Mouse (Mus musculus) cerebral cortex, adult 2 months (tissue): ENCODE measurements around the gene Cemip2.

ENCODE experiments used
- WGBS: fragments of 180-500 bp; shearing (Covaris S2); methylation state at CpG from one replicate; pipeline ENCODE4 v1.1.7; 2018; 5-methylcytosine and 5-hydroxymethylcytosine counted together

Cemip2 gene

DNA sequence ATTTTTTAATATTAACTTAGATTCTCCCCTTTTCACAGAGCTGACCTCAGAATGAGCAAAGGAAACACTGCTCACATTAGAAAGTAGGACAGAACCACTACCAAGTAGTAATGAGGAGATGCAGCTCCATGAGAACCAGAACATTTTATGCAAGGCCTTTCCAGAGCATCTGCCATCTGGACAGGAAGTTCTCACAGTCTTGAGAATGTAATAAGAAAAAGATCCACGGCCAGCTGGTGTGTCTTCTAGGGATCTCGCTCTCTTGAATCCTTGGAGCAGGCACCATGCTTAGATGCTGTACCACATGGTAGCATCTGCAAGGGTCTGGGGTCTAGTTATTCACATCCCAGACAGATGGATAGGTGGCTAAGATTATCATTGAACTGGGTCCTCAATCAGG lies 90.3 kb downstream of the Cemip2 start:
- 58% methylated on average over 2 of the region's 2 CpGs for WGBS

DNA sequence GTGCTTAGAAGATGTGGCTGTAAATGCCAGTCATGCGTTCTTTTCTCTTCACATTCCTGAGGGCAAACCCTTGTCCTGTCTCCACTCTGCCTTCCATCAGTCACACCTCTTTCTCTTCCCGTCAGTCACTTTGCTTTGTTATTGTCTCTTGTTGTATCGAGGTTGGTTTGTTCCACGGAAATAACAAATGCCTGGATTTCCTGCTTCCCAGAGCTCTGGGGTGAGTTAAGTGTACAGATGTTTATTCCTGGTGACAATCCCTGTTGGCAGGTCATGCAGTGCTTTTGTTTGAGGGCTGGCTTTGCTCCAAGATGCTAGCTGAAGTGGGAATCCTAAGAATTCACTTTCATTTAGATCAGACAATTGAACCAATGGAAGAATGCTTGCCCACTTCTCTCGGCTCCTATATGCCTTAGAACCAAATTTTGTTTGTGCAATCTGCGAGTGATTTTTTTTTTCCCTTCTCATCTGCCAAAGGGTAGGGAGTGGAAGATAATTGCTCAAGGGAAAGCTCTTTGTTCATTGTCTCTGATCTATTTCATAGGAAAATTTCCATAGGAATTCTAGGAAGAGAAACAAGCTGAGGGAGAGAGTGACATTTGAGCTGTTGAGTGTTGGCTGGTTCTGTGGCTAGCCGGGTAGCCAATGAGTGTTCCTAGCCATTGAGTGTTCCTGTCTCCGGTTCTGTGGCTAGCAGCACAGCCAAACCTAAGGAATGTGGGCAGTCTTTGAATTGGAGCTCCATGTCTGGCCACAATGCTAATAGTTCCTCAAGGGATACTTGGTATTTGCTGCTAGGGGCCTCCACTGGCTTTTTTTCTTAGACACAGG lies 104.2 kb downstream of the Cemip2 start:
- WGBS = 54% methylated on average over 8 of the region's 8 CpGs

DNA sequence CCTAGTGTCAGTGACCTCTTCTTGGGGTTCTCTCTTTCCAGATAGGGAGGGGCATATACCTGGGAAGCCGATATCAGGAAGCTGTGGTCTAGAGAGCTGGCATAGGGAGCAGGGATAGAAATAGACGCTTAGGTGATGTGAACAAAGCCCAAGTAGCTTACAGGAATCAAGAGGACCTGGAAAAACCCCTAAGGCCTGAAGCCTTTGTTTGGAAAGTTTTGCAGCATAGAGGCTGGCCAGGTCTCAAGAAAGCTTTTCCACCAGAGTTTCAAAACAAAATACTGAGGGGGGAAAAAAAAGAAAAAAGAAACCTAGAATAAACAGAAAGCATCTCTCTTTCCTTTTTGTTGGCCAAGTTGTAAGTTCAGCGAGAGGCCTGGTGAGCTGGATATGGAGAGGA lies 104.9 kb downstream of the Cemip2 start:
- WGBS = 69% methylated on average over 3 of the region's 3 CpGs

DNA sequence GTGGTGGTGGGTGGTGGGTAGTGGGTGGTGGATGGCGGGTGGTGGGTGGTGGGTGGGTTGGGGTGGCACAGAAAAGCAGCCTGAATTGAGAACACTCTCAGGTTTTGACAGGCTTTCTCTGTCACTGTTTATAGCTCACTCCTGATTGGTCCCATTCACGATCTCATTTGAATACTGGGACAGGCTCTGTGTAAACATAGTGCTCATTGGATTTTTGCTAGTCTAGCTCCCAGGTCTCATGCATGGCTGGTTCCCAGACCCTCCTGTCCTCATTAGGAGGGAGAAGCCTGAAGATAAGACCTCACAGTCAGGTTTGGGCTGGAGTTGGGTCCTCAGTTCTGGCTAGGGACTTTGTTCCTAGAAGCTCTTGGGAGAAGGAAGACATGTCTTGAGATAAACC lies 105.8 kb downstream of the Cemip2 start:
- 57% methylated on average over 2 of the region's 2 CpGs for WGBS

DNA sequence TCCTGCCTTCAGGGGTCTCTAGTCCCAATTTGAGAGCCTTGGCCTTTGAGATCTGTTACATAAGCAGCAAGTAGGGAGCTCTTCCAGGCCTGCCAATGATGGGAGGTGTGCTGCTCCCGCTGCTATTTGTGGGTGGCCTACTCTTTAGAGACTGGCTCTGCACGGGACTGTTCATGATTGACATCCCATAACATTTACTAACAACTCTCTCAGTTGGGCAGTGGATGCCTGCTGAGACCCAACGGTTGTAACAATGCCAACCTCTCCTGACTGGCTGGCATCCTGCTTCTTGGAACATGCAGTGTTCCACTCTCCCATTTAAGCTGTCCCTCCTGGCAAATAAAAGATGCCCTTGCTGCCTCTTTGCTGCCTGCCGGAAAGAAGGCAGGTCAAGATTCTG lies 106.2 kb downstream of the Cemip2 start:
- 44% methylated on average over 4 of the region's 4 CpGs for WGBS

DNA sequence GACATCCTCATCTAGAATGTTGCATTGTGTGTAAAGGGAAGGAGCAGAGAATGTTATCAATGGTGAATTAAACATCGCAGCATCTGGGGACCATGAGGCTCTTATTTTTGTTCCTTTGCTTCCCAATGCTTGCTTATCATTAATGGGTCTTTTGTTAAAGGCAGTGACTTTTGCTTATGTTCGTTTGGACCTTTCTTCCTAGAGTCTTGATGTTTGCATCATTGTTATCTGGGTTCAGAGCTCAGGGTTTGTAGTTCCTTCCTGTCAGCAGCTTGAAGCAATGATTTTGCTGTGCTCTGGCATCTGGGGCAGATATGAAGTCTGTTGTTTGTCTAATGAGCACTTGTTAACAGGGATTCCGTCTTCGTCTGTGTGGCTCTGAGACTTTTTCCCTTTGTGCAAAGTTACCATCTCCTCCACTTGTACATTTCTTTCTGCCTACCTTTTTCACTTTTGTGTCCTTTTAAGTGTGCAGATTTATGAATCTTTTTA lies 108.1 kb downstream of the Cemip2 start:
- 71% methylated on average over 4 of the region's 4 CpGs for WGBS

DNA sequence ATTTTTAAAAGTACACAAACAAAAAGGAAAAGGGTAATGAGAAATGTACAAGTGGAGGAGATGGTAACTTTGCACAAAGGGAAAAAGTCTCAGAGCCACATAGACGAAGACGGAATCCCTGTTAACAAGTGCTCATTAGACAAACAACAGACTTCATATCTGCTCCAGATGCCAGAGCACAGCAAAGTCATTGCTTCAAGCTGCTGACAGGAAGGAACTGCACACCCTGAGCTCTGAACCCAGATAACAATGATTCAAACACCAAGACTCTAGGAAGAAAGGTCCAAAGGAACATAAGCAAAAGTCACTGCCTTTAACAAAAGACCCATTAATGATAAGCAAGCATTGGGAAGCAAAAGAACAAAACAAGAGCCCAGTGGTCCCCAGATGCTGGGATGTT lies 112.6 kb downstream of the Cemip2 start:
- 76% methylated on average over 2 of the region's 2 CpGs for WGBS

DNA sequence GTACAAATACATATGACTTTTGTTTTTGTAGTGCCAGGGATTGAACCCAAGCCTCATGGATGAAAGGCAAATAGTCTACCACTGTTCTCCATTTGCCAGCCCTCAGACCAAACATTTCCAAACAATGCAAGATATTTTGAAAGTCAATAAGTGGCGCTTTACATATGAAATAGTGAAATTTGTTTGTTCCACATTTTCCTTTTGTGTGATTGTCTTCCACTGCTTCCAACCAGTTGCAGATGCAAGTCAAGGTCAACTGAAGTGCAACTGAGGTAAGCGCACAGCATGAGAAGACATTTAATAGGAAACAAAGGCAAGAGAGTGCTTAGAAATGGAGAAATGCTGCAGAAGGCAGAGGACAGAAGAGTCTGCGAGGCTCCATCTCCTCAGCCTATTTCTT lies 116.7 kb downstream of the Cemip2 start:
- WGBS = 98% methylated on average over 3 of the region's 3 CpGs

DNA sequence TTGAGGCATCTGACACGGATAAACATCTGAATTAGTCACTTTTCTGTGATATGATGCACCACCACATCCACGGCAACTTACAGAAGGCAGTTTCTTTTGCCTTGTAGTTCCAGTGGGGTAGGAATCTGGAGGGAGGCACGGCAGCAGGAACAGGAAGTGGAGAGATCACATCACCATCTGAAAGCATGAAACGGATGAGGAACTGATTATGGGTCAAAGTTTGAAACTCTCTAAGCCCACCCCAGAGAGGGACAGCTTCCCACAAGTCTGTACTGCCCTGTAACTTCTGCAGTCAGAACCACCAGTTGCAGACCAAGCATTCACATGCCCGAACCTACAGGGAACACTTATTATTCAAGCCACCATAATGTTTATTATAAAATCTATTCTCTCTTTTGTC lies 117.4 kb downstream of the Cemip2 start:
- 82% methylated on average over 5 of the region's 5 CpGs for WGBS

DNA sequence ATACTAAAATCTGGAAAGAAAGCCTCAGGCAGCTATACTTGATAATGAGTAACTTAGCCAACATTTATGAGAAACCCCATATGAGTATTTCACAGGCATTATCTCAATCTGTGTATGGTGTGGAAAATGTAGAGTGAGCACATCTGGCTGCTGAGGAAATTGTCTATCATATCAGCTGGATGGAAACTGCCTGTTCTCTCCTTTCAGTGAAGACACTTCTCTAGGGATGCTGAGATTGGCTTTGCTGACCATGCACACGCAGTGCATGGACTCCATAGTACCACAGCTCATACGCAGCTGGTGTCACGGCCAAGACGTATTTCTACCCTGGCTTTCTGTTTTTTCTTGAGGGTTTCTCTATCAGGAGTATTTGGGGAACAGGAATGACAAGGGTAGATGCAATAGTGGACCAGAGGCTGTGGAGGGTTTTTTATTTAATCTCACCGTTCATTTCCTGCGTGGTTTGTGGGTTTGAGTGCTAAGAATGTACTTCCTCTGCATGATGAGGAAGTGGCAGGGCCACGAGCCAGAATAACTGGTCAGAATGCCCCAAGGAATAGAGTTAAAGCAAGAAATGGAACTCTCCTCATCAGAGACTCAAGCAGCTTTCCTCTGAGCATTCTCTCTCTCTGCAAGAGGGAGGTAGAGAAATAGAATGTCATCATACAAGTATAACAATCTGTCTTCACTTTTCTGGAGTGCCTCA lies 119.1 kb downstream of the Cemip2 start:
- whole genome bisulfite sequencing = 79% methylated on average over 7 of the region's 7 CpGs

DNA sequence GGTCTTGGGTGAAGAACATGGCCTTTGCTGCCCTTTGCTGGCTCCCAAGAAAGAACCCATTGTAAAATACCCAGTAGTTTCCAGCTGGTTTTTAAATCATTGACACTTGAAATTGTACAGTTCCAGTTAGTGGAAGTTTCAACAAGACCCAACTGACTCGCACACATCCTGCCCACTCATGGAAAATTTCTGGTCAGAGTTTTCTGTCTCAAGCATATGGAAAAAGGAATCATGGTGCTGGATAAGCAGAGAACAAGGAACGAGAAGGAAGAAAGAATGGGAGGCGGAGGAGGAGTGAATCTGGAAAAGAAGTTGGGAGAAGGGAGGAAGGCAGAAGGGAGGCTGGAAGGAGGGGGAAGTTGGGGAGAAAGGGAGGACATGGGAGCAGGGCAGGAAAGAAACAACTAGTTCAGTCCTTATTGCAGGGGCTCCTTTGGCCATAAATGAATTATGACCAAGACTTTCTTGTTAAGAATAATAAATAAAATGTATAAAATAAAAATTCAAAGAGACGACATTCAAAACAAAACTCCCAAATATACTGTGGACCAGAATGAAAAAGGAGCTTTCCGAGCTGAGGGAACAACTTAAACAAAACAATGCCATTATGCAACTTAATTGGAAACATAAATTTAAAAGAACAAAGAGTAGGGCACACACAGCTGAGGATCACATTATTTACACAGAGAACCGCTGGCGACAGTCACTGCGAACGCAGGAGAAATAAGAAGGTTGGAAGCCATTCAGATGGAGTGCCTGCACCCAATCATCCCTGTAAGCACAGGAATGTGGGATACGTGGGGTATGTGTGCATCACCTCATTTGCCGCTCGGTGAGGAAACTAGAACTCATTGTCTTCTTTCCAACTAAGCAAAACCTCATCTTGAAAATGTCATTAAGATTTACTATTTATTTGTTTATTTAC lies 120.1 kb downstream of the Cemip2 start:
- WGBS = 69% methylated on average over 12 of the region's 12 CpGs
